In the genomic region with DNA sequence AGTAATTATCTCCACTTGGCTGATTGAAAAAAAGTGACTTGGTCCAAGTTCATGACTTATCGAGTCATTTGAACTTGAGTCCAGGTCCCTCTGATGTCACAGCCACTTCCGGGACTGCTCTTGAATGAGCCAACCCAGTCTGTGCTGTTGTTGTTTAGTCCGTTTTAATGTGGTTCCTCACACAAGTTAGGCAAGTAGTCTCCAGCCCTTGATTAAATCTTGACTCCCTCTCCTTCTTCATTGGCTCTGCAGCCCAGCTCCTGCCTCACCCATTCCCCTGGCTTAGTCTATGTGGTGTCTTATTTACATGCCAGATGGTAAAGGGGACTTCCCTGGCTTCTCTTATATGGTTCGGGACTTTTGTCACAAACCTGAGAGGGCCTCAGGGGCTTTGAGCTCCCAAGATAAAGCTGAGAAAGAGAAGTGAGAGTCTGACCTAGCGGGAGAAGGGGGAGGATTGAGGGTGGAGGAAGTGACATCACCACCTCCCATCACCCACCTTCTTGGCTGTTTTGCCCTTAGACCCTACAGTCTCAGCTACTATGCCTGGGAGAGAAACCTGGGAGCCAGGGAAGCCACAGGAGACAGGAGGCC, we compare ENCODE assay signal across 15 mouse cellular contexts. TPM values are rescaled to one million over a fixed set of nuclear protein-coding genes. Genes with fewer than 3 reads are reported as not detected.
DNase-seq lines count a peak whose midpoint lies in the region; ATAC-seq and TF ChIP-seq lines count a peak whose summit lies in the region.
"Had no signal": no experiment of that assay in that cellular context is flagged by ENCODE, and none has a peak within 500 bp of the region (broad histone marks: within the 10 kb centered on the region; RNA-seq: fewer than 3 reads in every experiment).

No protein-coding gene starts in this region.

- no peak overlapping the region for H3K4me3 ChIP-seq in lung, postnatal 0 days (ENCODE audit: low read depth, low read length)
- H3K4me3 ChIP-seq in bone marrow macrophage, adult 2 months (ENCODE audit: insufficient read depth, low read length), result no peak overlapping the region; the same call in 1 of the 2 replicates
- H3K4me3 ChIP-seq in forebrain, embryonic 11.5 days (ENCODE audit: low read depth, low read length), result no peak overlapping the region
- H3K4me3 ChIP-seq: myocyte had no signal

- no peak overlapping the region for H3K4me2 ChIP-seq in lung, postnatal 0 days (replicated peaks; ENCODE audit: low read depth, low read length)
- no peak overlapping the region for H3K4me2 ChIP-seq in forebrain, embryonic 11.5 days (ENCODE audit: low read depth, low read length, severe bottlenecking)

- no peaks in the 10 kb centered on the region for H3K9me3 ChIP-seq in lung, postnatal 0 days (ENCODE audit: low read length)
- no peaks in the 10 kb centered on the region for H3K9me3 ChIP-seq in forebrain, embryonic 11.5 days (ENCODE audit: control insufficient read depth, low read length)

- H3K4me1 ChIP-seq in lung, postnatal 0 days (ENCODE audit: insufficient read depth, low read depth, low read length), result no peaks in the 10 kb centered on the region
- peaks cover 73% of the 10 kb centered on the region for H3K4me1 ChIP-seq in bone marrow macrophage, adult 2 months (ENCODE audit: control insufficient read depth, insufficient read depth, low read length)
- no peaks in the 10 kb centered on the region for H3K4me1 ChIP-seq in forebrain, embryonic 11.5 days (replicated peaks; ENCODE audit: control insufficient read depth, insufficient read depth, low read length)

- no peak for TF ChIP-seq EP300 in lung, postnatal 0 days (IDR thresholded peaks at IDR 0.05)

- H3K36me3 ChIP-seq in lung, postnatal 0 days (ENCODE audit: insufficient read depth, low read length), result no peaks in the 10 kb centered on the region
- no peaks in the 10 kb centered on the region for H3K36me3 ChIP-seq in forebrain, embryonic 11.5 days (ENCODE audit: control insufficient read depth, insufficient read depth, low read length)

- peak; percentile 29 for DNase-seq in lung, postnatal 0 days (ENCODE audit: low spot score)
- DNase-seq in lung, postnatal 10 days, result no peak
- DNase-seq in thymus, postnatal 25 days, result peak; percentile 55
- no peak for DNase-seq in forebrain, embryonic 11.5 days (ENCODE audit: low spot score)
- DNase-seq in retina, embryonic 14.5 days (ENCODE audit: low spot score), result no peak
- DNase-seq in left cerebral cortex, adult 8-10 months (ENCODE audit: low spot score in 2 of 2), result no peak
- DNase-seq: adrenal gland, postnatal 36 days; cerebellum, postnatal 25 days; gastrocnemius, postnatal 36 days; right cerebral cortex, adult 18-20 months had no signal

- H3K9ac ChIP-seq in lung, postnatal 0 days (replicated peaks; ENCODE audit: low read depth), result no peak overlapping the region
- H3K9ac ChIP-seq in forebrain, embryonic 11.5 days (ENCODE audit: low read length), result no peak overlapping the region

- H3K27ac ChIP-seq in lung, postnatal 0 days (ENCODE audit: low read length), result no peak overlapping the region
- H3K27ac ChIP-seq in bone marrow macrophage, adult 2 months (ENCODE audit: insufficient read depth, low read depth, low read length), result peak overlapping the region; percentile 94
- no peak overlapping the region for H3K27ac ChIP-seq in forebrain, embryonic 11.5 days (ENCODE audit: low read depth, low read length)

- no peak for TF ChIP-seq POLR2A in bone marrow macrophage, adult 2 months (IDR thresholded peaks at IDR 0.05; ENCODE audit: borderline replicate concordance, low read depth, low read length)

- WGBS in lung, postnatal 0 days, result 61% methylated on average over 5 of the region's 5 CpGs
- 78% methylated on average over 5 of the region's 5 CpGs for WGBS in forebrain, embryonic 11.5 days

- ATAC-seq in lung, postnatal 0 days, result no peak
- ATAC-seq in megakaryocyte progenitor cell, adult 5-6 weeks (replicated peaks; ENCODE audit: poor library complexity), result peak; percentile 38
- no peak for ATAC-seq in forebrain, embryonic 11.5 days (replicated peaks; ENCODE audit: low FRiP score)
- ATAC-seq: hindbrain, embryonic 16.5 days had no signal

- no peak for TF ChIP-seq CTCF in lung, postnatal 0 days (IDR thresholded peaks at IDR 0.05)
- TF ChIP-seq CTCF in bone marrow macrophage, adult 2 months (IDR thresholded peaks at IDR 0.05; ENCODE audit: low read depth, low read length), result no peak

- H3K27me3 ChIP-seq in lung, postnatal 0 days (replicated peaks; ENCODE audit: insufficient read depth, low read length), result no peaks in the 10 kb centered on the region
- H3K27me3 ChIP-seq in forebrain, embryonic 11.5 days (ENCODE audit: control insufficient read depth, insufficient read depth, low read length), result no peaks in the 10 kb centered on the region

RNA-seq across cellular contexts. Expression of a gene that starts 2.2 kb away (rescaled TPM):
- 65.8 and 65.9 TPM in 2 replicates for polyA plus RNA-seq in lung, postnatal 0 days (2015; fragmentation: Nextera tagmentation; extraction: Ambion mirVana)
- polyA plus RNA-seq in bone marrow macrophage, adult 2 months (2012; ENCODE audit: insufficient read depth, insufficient read length, missing spikeins), result 1,130 and 1,142 TPM in 2 replicates
- 291 and 358 TPM in 2 replicates for total RNA-seq in megakaryocyte progenitor cell, adult 5-6 weeks (2015)
- total RNA-seq in megakaryocyte progenitor cell, adult 5-6 weeks (2017), result 339 and 505 TPM in 2 replicates
- 2.5 and 2.6 TPM in 2 replicates for polyA plus RNA-seq in forebrain, embryonic 11.5 days (2014; fragmentation: Nextera tagmentation; extraction: Ambion mirVana)
- total RNA-seq in left cerebral cortex, adult 8-10 months (2022), result 10 to 100 TPM in 2 of 4 experiments, 1 to 10 TPM in 2; 2.5 to 32.5 (median 12.8) TPM
- polyA plus RNA-seq: myocyte had no signal

RNA-seq across cellular contexts. Expression of a gene that starts 5.3 kb away (rescaled TPM):
- 10.3 and 11.3 TPM in 2 replicates for polyA plus RNA-seq in lung, postnatal 0 days (2015; fragmentation: Nextera tagmentation; extraction: Ambion mirVana)
- 2.5 and 5.8 TPM in 2 replicates for polyA plus RNA-seq in bone marrow macrophage, adult 2 months (2012; ENCODE audit: insufficient read depth, insufficient read length, missing spikeins)
- total RNA-seq in megakaryocyte progenitor cell, adult 5-6 weeks (2015), result 9.2 and 10.7 TPM in 2 replicates
- total RNA-seq in megakaryocyte progenitor cell, adult 5-6 weeks (2017), result 6.5 and 7.3 TPM in 2 replicates
- 6.6 and 7.0 TPM in 2 replicates for polyA plus RNA-seq in forebrain, embryonic 11.5 days (2014; fragmentation: Nextera tagmentation; extraction: Ambion mirVana)
- 10 to 100 TPM; 33.5 to 51.3 (median 43.0) TPM for total RNA-seq in left cerebral cortex, adult 8-10 months (2022)

RNA-seq across cellular contexts. Expression of a gene that starts 31.5 kb away (rescaled TPM):
- polyA plus RNA-seq in lung, postnatal 0 days (2015; fragmentation: Nextera tagmentation; extraction: Ambion mirVana), result 476 and 513 TPM in 2 replicates
- 1,334 and 1,359 TPM in 2 replicates for polyA plus RNA-seq in bone marrow macrophage, adult 2 months (2012; ENCODE audit: insufficient read depth, insufficient read length, missing spikeins)
- total RNA-seq in megakaryocyte progenitor cell, adult 5-6 weeks (2015), result 724 and 761 TPM in 2 replicates
- total RNA-seq in megakaryocyte progenitor cell, adult 5-6 weeks (2017), result 230 and 307 TPM in 2 replicates
- polyA plus RNA-seq in forebrain, embryonic 11.5 days (2014; fragmentation: Nextera tagmentation; extraction: Ambion mirVana), result 264 and 278 TPM in 2 replicates
- total RNA-seq in left cerebral cortex, adult 8-10 months (2022), result 100 to 1,000 TPM; 192 to 255 (median 224) TPM

RNA-seq across cellular contexts. Expression of a gene that starts 36.5 kb away (rescaled TPM):
- polyA plus RNA-seq in lung, postnatal 0 days (2015; fragmentation: Nextera tagmentation; extraction: Ambion mirVana), result 2.8 and 3.1 TPM in 2 replicates
- 0.71 and 2.7 TPM in 2 replicates for polyA plus RNA-seq in bone marrow macrophage, adult 2 months (2012; ENCODE audit: insufficient read depth, insufficient read length, missing spikeins)
- 0.77 and 2.2 TPM in 2 replicates for total RNA-seq in megakaryocyte progenitor cell, adult 5-6 weeks (2015)
- 0.37 and 0.71 TPM in 2 replicates for total RNA-seq in megakaryocyte progenitor cell, adult 5-6 weeks (2017)
- polyA plus RNA-seq in forebrain, embryonic 11.5 days (2014; fragmentation: Nextera tagmentation; extraction: Ambion mirVana), result 1.9 and 2.5 TPM in 2 replicates
- total RNA-seq in left cerebral cortex, adult 8-10 months (2022), result 1 to 10 TPM; 3.6 to 6.8 (median 5.8) TPM
- total RNA-seq: adrenal gland, postnatal 36 days; gastrocnemius, postnatal 36 days had no signal

RNA-seq across cellular contexts. Expression of a gene that starts 43.5 kb away (rescaled TPM):
- not detected in 2 replicates for polyA plus RNA-seq in lung, postnatal 0 days (2015; fragmentation: Nextera tagmentation; extraction: Ambion mirVana)
- polyA plus RNA-seq in bone marrow macrophage, adult 2 months (2012; ENCODE audit: insufficient read depth, insufficient read length, missing spikeins), result not detected in 2 replicates
- not detected in 2 replicates for total RNA-seq in megakaryocyte progenitor cell, adult 5-6 weeks (2015)
- total RNA-seq in megakaryocyte progenitor cell, adult 5-6 weeks (2017), result not detected in 2 replicates
- not detected in 2 replicates for polyA plus RNA-seq in forebrain, embryonic 11.5 days (2014; fragmentation: Nextera tagmentation; extraction: Ambion mirVana)
- total RNA-seq in left cerebral cortex, adult 8-10 months (2022), result not detected
- total RNA-seq: adrenal gland, postnatal 36 days; gastrocnemius, postnatal 36 days; layer of hippocampus, postnatal 10 days had no signal
- polyA plus RNA-seq: hindbrain, embryonic 16.5 days; myocyte had no signal

Comparison
In these comparisons a context has a peak if more than half of its experiments do, and no peak if none do; other contexts are left out.
1. DNase-seq: peak in lung, postnatal 0 days (single experiment) and thymus, postnatal 25 days (single experiment); none in lung, postnatal 10 days (single experiment), forebrain, embryonic 11.5 days (single experiment), retina, embryonic 14.5 days (single experiment) and left cerebral cortex, adult 8-10 months (0 of 2).
2. RNA of a gene that starts 2.2 kb away (polyA plus RNA-seq): 1,130 to 1,142 TPM in bone marrow macrophage, adult 2 months and 65.8 to 65.9 TPM in lung, postnatal 0 days; 2.5 to 2.6 TPM in forebrain, embryonic 11.5 days; every median in the first group is over 10 times any median in the second.